In genomic region chr2:125092123-125092522, GRCm38 (mm10) we compare ENCODE assay signal across 17 mouse cellular contexts. TPM values are rescaled to one million over a fixed set of nuclear protein-coding genes. Genes with fewer than 3 reads are reported as not detected.
DNase-seq lines count a peak whose midpoint lies in the region; ATAC-seq and TF ChIP-seq lines count a peak whose summit lies in the region.
"Not testable (repeated sequence)": the region's sequence is repeated elsewhere in the genome, so short reads cannot be mapped to it uniquely, and the experiment has no call there.
"Had no signal": no experiment of that assay in that cellular context is flagged by ENCODE, and none has a peak within 500 bp of the region (broad histone marks: within the 10 kb centered on the region; RNA-seq: fewer than 3 reads in every experiment).

No protein-coding gene starts in this region.

- not testable (repeated sequence) for H3K9ac ChIP-seq in MEL (ENCODE audit: control insufficient read depth, low read depth, low read length, poor library complexity, severe bottlenecking); heart, adult 2 months (ENCODE audit: low read depth, low read length); kidney, embryonic 14.5 days (ENCODE audit: low read depth, low read length); kidney, postnatal 0 days (ENCODE audit: low read depth, low read length)

- peak; percentile 55; the same call in 1 of the 2 replicates for ATAC-seq in kidney, embryonic 14.5 days (ENCODE audit: low FRiP score, low TSS enrichment)
- ATAC-seq in kidney, postnatal 0 days (replicated peaks; ENCODE audit: low FRiP score, low read depth), result not testable (repeated sequence)

- not testable (repeated sequence) for TF ChIP-seq POLR2A in MEL (IDR thresholded peaks at IDR 0.05; ENCODE audit: control insufficient read depth in 1 of 2, insufficient read depth in 1 of 2, low read depth in 1 of 2, low read length in 2 of 2, poor library complexity in 1 of 2); heart, adult 2 months (IDR thresholded peaks at IDR 0.05; ENCODE audit: insufficient read depth, low read depth, low read length)

- not testable (repeated sequence) for TF ChIP-seq EP300 in MEL (IDR thresholded peaks at IDR 0.05; ENCODE audit: low read depth in 1 of 2, low read length in 2 of 2); heart, adult 2 months (IDR thresholded peaks at IDR 0.05; ENCODE audit: insufficient read depth, low read depth, low read length)

- 86% methylated on average over 3 of the region's 3 CpGs for WGBS in heart, adult 2 months
- 64% methylated on average over 3 of the region's 3 CpGs for WGBS in kidney, embryonic 14.5 days
- 55% methylated on average over 3 of the region's 3 CpGs for WGBS in kidney, postnatal 0 days

- peak; percentile 14 for DNase-seq in MEL (ENCODE audit: low read depth, low spot score)
- not testable (repeated sequence) for DNase-seq in heart, adult 2 months; left cerebral cortex, adult 2 months (ENCODE audit: extremely low spot score in 1 of 2, low spot score in 2 of 2)
- DNase-seq in kidney, postnatal 0 days (ENCODE audit: low spot score), result peak; percentile 42

- H3K4me2 ChIP-seq in kidney, embryonic 14.5 days (replicated peaks; ENCODE audit: low read depth, low read length); kidney, postnatal 0 days (ENCODE audit: low read length): not testable (repeated sequence)

- H3K36me3 ChIP-seq in MEL (ENCODE audit: control insufficient read depth in 1 of 2, insufficient read depth in 2 of 2, low read length in 2 of 2), result peaks cover 0 to 53% of the 10 kb centered on the region in 2 experiments; a peak in 2 of 4 replicates
- H3K36me3 ChIP-seq in heart, adult 2 months (ENCODE audit: control insufficient read depth, insufficient read depth, low read length), result not testable (repeated sequence)
- H3K36me3 ChIP-seq in kidney, embryonic 14.5 days (ENCODE audit: control insufficient read depth, insufficient read depth, low read length), result peaks cover 51% of the 10 kb centered on the region
- peaks cover 14% of the 10 kb centered on the region; the same call in 1 of the 2 replicates for H3K36me3 ChIP-seq in kidney, postnatal 0 days (ENCODE audit: insufficient read depth, low read length)

- H3K27ac ChIP-seq in MEL (ENCODE audit: control insufficient read depth, low read depth, low read length); heart, adult 2 months; kidney, embryonic 14.5 days (ENCODE audit: low read depth, low read length); kidney, postnatal 0 days; left cerebral cortex, adult 2 months: not testable (repeated sequence)

- H3K27me3 ChIP-seq in MEL (ENCODE audit: control insufficient read depth in 1 of 2, insufficient read depth in 2 of 2, low read length in 2 of 2); heart, adult 2 months (ENCODE audit: control insufficient read depth, insufficient read depth, low read length); kidney, embryonic 14.5 days (ENCODE audit: control insufficient read depth, insufficient read depth, low read length); kidney, postnatal 0 days (ENCODE audit: insufficient read depth, low read length): not testable (repeated sequence)

- H3K4me3 ChIP-seq in MEL (ENCODE audit: control insufficient read depth in 1 of 2, insufficient read depth in 1 of 2, low read depth in 2 of 2, low read length in 2 of 2); heart, adult 2 months; kidney, embryonic 14.5 days (ENCODE audit: low read length); kidney, postnatal 0 days (replicated peaks; ENCODE audit: low read depth, low read length); left cerebral cortex, adult 2 months: not testable (repeated sequence)

- not testable (repeated sequence) for TF ChIP-seq RAD21 in MEL (IDR thresholded peaks at IDR 0.05; ENCODE audit: low read depth, low read length)

- not testable (repeated sequence) for TF ChIP-seq CTCF in MEL (IDR thresholded peaks at IDR 0.05 in 2 of 3, conservative IDR thresholded peaks at IDR 0.05 in 1 of 3; ENCODE audit: control insufficient read depth in 1 of 3, insufficient read depth in 1 of 3, low read depth in 2 of 3, low read length in 3 of 3, poor library complexity in 1 of 3, severe bottlenecking in 1 of 3); kidney, postnatal 0 days (IDR thresholded peaks at IDR 0.05; ENCODE audit: low read depth)
- peak; percentile 4; the same call in 1 of the 2 replicates for TF ChIP-seq CTCF in heart, adult 2 months (IDR thresholded peaks at IDR 0.05)
- peak; percentile 2 for TF ChIP-seq CTCF in left cerebral cortex, adult 2 months (IDR thresholded peaks at IDR 0.05)

- H3K9me3 ChIP-seq in MEL (replicated peaks; ENCODE audit: insufficient read depth, low read length); kidney, embryonic 14.5 days (ENCODE audit: control insufficient read depth, low read length); kidney, postnatal 0 days (replicated peaks; ENCODE audit: low read length): not testable (repeated sequence)

- not testable (repeated sequence) for H3K79me2 ChIP-seq in MEL (ENCODE audit: control insufficient read depth, insufficient read depth, low read length, poor library complexity); heart, adult 2 months (replicated peaks; ENCODE audit: control insufficient read depth, insufficient read depth, low read length)

- intact Hi-C loops in heart, adult 2 months (cut with DNase I); left cerebral cortex, adult 2 months (cut with DNase I): not testable (repeated sequence)

- H3K4me1 ChIP-seq in MEL (ENCODE audit: control insufficient read depth in 1 of 2, insufficient read depth in 2 of 2, low read length in 2 of 2); heart, adult 2 months (ENCODE audit: control insufficient read depth, insufficient read depth, low read length); kidney, embryonic 14.5 days (ENCODE audit: control insufficient read depth, insufficient read depth, low read length); kidney, postnatal 0 days (replicated peaks; ENCODE audit: insufficient read depth, low read length): not testable (repeated sequence)

TF ChIP-seq in MEL, 35 proteins besides CTCF, POLR2A, EP300 and RAD21:
- peak; percentile 69 for TF ChIP-seq ZNF384 (IDR thresholded peaks at IDR 0.05; ENCODE audit: low read depth, low read length)

RNA-seq across cellular contexts. Expression of gene Slc24a5, which starts 24.2 kb away (rescaled TPM):
- 0.69 and 0.75 TPM in 2 replicates for total RNA-seq in MEL (2012; rRNA removed)
- polyA plus RNA-seq in MEL (2012; ENCODE audit: insufficient read depth in 1 of 2, insufficient read length in 2 of 2, low read depth in 1 of 2, low replicate concordance in 2 of 2, missing spikeins in 1 of 2), result 1 to 10 TPM in 1 of 2 experiments, not detected in 1; 2.9 TPM
- total RNA-seq in heart, adult 2 months (2021), result 1 to 10 TPM in 1 of 2 experiments, under 1 TPM in 1; 0.97 to 1.3 TPM
- 0.41 and 0.73 TPM in 2 replicates for polyA plus RNA-seq in heart, adult 2 months (2012; rRNA removed)
- polyA plus RNA-seq in kidney, embryonic 14.5 days (2014; fragmentation: Nextera tagmentation; extraction: Ambion mirVana), result 3.9 and 7.4 TPM in 2 replicates
- polyA plus RNA-seq in kidney, postnatal 0 days (2015; fragmentation: Nextera tagmentation; extraction: Ambion mirVana), result 3.2 and 4.9 TPM in 2 replicates
- under 1 TPM in 1 of 2 experiments, not detected in 1; 0.23 TPM for total RNA-seq in left cerebral cortex, adult 2 months (2021)
- total RNA-seq: adrenal gland, adult 2 months; adrenal gland, postnatal 25 days; CH12.LX had no signal
- polyA plus RNA-seq: adrenal gland, adult 2 months; erythroblast, embryonic 14.5 days; G1E had no signal

RNA-seq across cellular contexts. Expression of gene Myef2, which starts 31.3 kb away (rescaled TPM):
- 38.6 and 42.8 TPM in 2 replicates for total RNA-seq in MEL (2012; rRNA removed)
- polyA plus RNA-seq in MEL (2012; ENCODE audit: insufficient read depth in 1 of 2, insufficient read length in 2 of 2, low read depth in 1 of 2, low replicate concordance in 2 of 2, missing spikeins in 1 of 2), result 10 to 100 TPM in 1 of 2 experiments, not detected in 1; 84.4 TPM
- total RNA-seq in heart, adult 2 months (2021), result 1 to 10 TPM; 4.8 to 7.2 TPM
- 2.5 and 4.3 TPM in 2 replicates for polyA plus RNA-seq in heart, adult 2 months (2012; rRNA removed)
- 118 and 142 TPM in 2 replicates for polyA plus RNA-seq in kidney, embryonic 14.5 days (2014; fragmentation: Nextera tagmentation; extraction: Ambion mirVana)
- 78.3 and 79.6 TPM in 2 replicates for polyA plus RNA-seq in kidney, postnatal 0 days (2015; fragmentation: Nextera tagmentation; extraction: Ambion mirVana)
- 10 to 100 TPM; 87.4 to 99.1 TPM for total RNA-seq in left cerebral cortex, adult 2 months (2021)
- total RNA-seq: CH12.LX had no signal

RNA-seq across cellular contexts. Expression of gene Ctxn2, which starts 44.4 kb away (rescaled TPM):
- not detected in 2 replicates for total RNA-seq in MEL (2012; rRNA removed)
- not detected for polyA plus RNA-seq in MEL (2012; ENCODE audit: insufficient read depth in 1 of 2, insufficient read length in 2 of 2, low read depth in 1 of 2, low replicate concordance in 2 of 2, missing spikeins in 1 of 2)
- not detected for total RNA-seq in heart, adult 2 months (2021)
- not detected in 2 replicates for polyA plus RNA-seq in heart, adult 2 months (2012; rRNA removed)
- polyA plus RNA-seq in kidney, embryonic 14.5 days (2014; fragmentation: Nextera tagmentation; extraction: Ambion mirVana), result not detected in 2 replicates
- not detected in 2 replicates for polyA plus RNA-seq in kidney, postnatal 0 days (2015; fragmentation: Nextera tagmentation; extraction: Ambion mirVana)
- total RNA-seq in left cerebral cortex, adult 2 months (2021), result 10 to 100 TPM in 1 of 2 experiments, 1 to 10 TPM in 1; 9.7 to 11.0 TPM
- total RNA-seq: adrenal gland, adult 2 months; adrenal gland, postnatal 25 days; adrenal gland, postnatal 4 days; CH12.LX; common myeloid progenitor, adult 5-6 weeks; G1E had no signal
- polyA plus RNA-seq: adrenal gland, adult 2 months; CD4-positive, CD25-positive, alpha-beta regulatory T cell, adult 4 months; embryonic facial prominence, embryonic 11.5 days; embryonic facial prominence, embryonic 13.5 days; embryonic facial prominence, embryonic 15.5 days; erythroblast, embryonic 14.5 days; forebrain, embryonic 10.5 days; G1E had no signal

Comparison
In these comparisons a context has a peak if more than half of its experiments do, and no peak if none do; other contexts are left out.
1. RNA of gene Myef2, which starts 31.3 kb away (polyA plus RNA-seq): 118 to 142 TPM in kidney, embryonic 14.5 days, 84.4 TPM in MEL and 78.3 to 79.6 TPM in kidney, postnatal 0 days; 2.5 to 4.3 TPM in heart, adult 2 months; every median in the first group is over 10 times any median in the second.